Mouse (Mus musculus) stomach, embryonic 15.5 days (tissue): Measurements from ENCODE around the gene Steap2. TPM values are rescaled to one million over a fixed set of nuclear protein-coding genes. Genes with fewer than 3 reads are reported as not detected.
"Not testable (repeated sequence)": the region's sequence is repeated elsewhere in the genome, so short reads cannot be mapped to it uniquely, and the experiment has no call there.

Experiments used
- ATAC-seq: fragments of 200-750 bp; cut with Nextera tagmentation; 2 replicates; pipeline ENCODE4 v1.8.0; 2017; ENCODE audit warnings: low read depth, moderate number of reproducible peaks, moderate TSS enrichment; ENCODE audit not compliant: insufficient read depth, low FRiP score
- H3K27ac ChIP-seq: fragments of 300-500 bp; sonication (generic); 2 replicates; pipeline ENCODE4 v1.5.1; 2015; ENCODE audit warnings: mild to moderate bottlenecking, inconsistent platforms
- H3K27me3 ChIP-seq: fragments of 300-500 bp; sonication (generic); replicated peaks from 2 replicates; pipeline ENCODE4 v1.6.1; 2015; ENCODE audit warnings: inconsistent platforms
- H3K36me3 ChIP-seq: fragments of 300-500 bp; sonication (generic); 2 replicates; pipeline ENCODE4 v1.6.1; 2015; ENCODE audit warnings: inconsistent platforms
- H3K4me1 ChIP-seq: fragments of 300-500 bp; sonication (generic); 2 replicates; pipeline ENCODE4 v1.6.1; 2015; ENCODE audit warnings: inconsistent platforms
- H3K4me2 ChIP-seq: fragments of 300-500 bp; sonication (generic); 2 replicates; pipeline ENCODE4 v1.6.1; 2015; ENCODE audit warnings: mild to moderate bottlenecking, inconsistent platforms
- H3K4me3 ChIP-seq: fragments of 300-500 bp; sonication (generic); replicated peaks from 2 replicates; pipeline ENCODE4 v1.5.1; 2015; ENCODE audit warnings: inconsistent platforms
- H3K9ac ChIP-seq: fragments of 300-500 bp; sonication (generic); 2 replicates; pipeline ENCODE4 v1.6.1; 2015; ENCODE audit warnings: inconsistent platforms
- H3K9me3 ChIP-seq: fragments of 300-500 bp; sonication (generic); 2 replicates; pipeline ENCODE4 v1.6.1; 2016; ENCODE audit warnings: inconsistent platforms
- WGBS: fragments of 180-500 bp; shearing (Covaris S2); methylation state at CpG from one replicate; pipeline ENCODE4 v1.1.7; 2015; 5-methylcytosine and 5-hydroxymethylcytosine counted together
- polyA plus RNA-seq: library from polyadenylated mRNA; unstranded; fragments of >200 nt; fragmentation: Nextera tagmentation; extraction: Ambion mirVana; gene quantifications from 2 replicates; pipeline ENCODE4 v1.2.1, GENCODE M21; 2015

Steap2 gene
- polyA plus RNA-seq, 1 experiment from 2014 or later: 8.1 TPM

DNA sequence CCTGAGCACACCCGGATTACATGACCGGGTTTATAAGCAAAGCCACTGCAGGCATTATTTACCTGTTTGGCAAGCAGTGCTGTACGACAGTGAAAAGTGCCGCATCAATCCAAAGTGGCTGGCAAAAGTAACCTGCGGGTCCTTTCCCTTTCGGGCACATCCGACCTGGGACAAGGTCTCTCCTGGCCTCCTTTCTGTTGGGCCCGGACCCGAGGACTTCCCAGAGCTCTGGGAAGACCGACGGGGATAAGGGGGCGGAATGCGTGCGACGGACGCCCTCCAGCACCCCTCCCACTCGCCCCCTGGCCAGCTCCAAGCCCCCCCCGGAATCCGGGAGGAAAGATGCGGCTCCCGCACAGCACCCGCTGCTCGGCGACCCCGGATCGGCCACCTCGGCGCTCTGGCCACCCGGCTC, 830 bp downstream of the Steap2 start:
- H3K27ac ChIP-seq: peak overlapping the region; percentile 61
- H3K27me3 ChIP-seq: no peaks in the 10 kb centered on the region
- WGBS: under 1% methylated on average over 27 of the region's 29 CpGs
- no peaks in the 10 kb centered on the region for H3K9me3 ChIP-seq
- peak; percentile 36 for ATAC-seq
- no peaks in the 10 kb centered on the region for H3K36me3 ChIP-seq
- H3K9ac ChIP-seq: peak overlapping the region; percentile 69
- H3K4me3 ChIP-seq: peak overlapping the region; percentile 77
- no peaks in the 10 kb centered on the region for H3K4me1 ChIP-seq
- peak overlapping the region; percentile 73 for H3K4me2 ChIP-seq

DNA sequence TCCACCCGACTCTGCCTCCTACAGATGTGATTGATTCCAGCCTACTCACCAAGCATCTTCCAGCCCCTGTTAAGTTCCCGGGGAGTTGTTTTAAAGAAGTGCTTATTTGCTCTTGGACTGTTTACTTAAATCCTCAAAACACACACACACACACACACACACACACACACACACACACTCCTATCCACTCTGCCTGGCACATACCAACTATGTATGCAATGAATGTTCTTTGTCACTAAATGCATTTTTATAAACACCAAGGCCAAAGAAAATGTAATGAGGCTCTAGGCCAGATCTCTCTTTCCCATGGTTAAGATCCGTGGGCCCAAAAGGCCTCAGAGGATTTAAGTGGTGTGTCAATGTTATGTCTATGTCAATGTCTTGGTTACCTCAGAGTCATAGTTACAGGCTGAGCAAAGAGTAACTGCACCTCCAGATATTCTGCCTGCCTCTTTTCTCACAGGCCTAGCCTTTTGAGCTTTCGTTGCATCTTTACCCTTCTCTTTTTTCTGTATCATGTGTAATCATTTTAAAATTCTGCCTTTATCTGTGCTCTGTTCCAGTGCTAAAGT, 2.1 kb downstream of the Steap2 start:
- Histone ChIP-seq H3K27me3 (no peaks in the 10 kb centered on the region), H3K36me3 (no peaks in the 10 kb centered on the region), H3K4me3 (no peak overlapping the region), H3K9ac (no peak overlapping the region), H3K4me1 (no peaks in the 10 kb centered on the region), H3K27ac (no peak overlapping the region), H3K9me3 (no peaks in the 10 kb centered on the region), H3K4me2 (no peak overlapping the region)
- 32% methylated on average over 4 of the region's 4 CpGs for WGBS
- no peak for ATAC-seq

DNA sequence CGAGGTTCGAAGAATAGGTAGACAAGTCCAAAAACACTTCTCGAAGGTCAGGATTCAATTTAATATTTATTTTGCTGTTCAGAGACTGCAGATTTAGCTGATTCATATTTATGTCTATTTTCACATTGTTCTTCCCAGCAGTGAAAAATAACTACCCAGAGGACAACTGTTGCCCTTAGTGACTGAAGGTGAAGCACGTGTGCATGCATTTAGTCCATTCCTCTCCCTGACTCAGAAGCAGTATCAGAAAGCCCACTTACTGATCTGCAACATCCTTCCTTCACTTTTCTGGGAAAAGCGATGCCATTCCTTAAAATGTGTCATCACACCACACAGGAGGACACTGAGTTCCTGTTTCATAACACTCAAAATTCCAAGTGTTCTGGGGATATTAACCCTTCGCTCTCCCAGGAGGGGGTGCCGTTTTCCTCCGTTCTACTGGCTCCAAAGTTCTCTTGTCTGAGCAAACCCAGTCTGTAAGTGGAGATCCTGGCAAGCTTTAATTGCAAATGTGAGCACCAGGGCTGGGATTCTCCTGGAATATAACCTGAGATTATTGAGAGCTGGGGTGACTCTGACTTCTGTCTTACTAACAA, 5.3 kb downstream of the Steap2 start:
- Histone ChIP-seq H3K27me3 (no peaks in the 10 kb centered on the region), H3K36me3 (no peaks in the 10 kb centered on the region), H3K9ac (no peak overlapping the region), H3K27ac (no peak overlapping the region), H3K9me3 (no peaks in the 10 kb centered on the region), H3K4me2 (no peak overlapping the region), H3K4me3 (no peak overlapping the region), H3K4me1 (no peaks in the 10 kb centered on the region)
- WGBS: 71% methylated on average over 8 of the region's 8 CpGs
- no peak for ATAC-seq

DNA sequence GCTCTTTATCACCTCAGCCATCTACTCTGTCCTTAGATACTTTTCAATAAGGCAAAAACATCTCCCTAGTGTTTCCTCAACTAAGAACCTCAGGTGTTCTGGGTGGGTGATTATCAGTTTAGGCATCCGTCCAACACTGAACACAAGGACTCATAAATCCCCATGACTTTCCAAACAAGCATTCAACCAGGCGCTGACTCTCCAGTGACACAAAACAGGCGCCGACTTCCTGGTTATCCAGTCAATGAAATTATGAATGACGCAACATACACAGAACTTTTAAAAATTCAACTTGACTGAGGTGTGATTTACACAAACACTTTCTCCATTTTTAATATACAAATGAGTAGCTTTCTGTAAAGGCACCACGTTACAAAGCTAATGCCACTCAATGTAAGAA, 6.2 kb downstream of the Steap2 start:
- H3K4me2 ChIP-seq: no peak overlapping the region
- 38% methylated on average over 6 of the region's 6 CpGs for WGBS
- no peaks in the 10 kb centered on the region for H3K9me3 ChIP-seq
- H3K4me3 ChIP-seq: no peak overlapping the region
- H3K4me1 ChIP-seq: no peaks in the 10 kb centered on the region
- H3K36me3 ChIP-seq: no peaks in the 10 kb centered on the region
- ATAC-seq: no peak
- H3K27me3 ChIP-seq: no peaks in the 10 kb centered on the region
- no peak overlapping the region for H3K9ac ChIP-seq
- H3K27ac ChIP-seq: no peak overlapping the region

DNA sequence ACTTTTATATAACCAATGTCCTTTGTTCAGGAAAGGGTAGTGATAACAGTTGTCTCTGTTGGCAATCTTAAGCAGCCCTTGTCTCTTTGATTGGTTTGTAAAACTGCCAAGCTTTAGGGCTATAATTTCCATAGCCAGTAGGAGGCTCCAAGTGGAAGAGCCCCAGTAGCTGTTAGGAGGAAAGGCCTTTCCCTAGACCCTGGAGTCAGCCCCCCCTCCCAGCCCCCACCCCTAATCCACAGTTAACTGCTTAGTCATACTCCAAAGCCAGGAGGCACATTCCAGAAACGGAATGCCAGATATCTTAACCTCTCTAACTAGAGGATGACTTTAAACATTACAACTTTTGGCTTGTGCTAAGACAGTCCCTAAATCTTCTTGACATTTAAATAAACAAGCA, 7.4 kb downstream of the Steap2 start:
- Histone ChIP-seq H3K4me3 (no peak overlapping the region), H3K27ac (no peak overlapping the region), H3K9me3 (no peaks in the 10 kb centered on the region), H3K9ac (no peak overlapping the region), H3K27me3 (no peaks in the 10 kb centered on the region), H3K4me2 (no peak overlapping the region), H3K36me3 (no peaks in the 10 kb centered on the region), H3K4me1 (no peaks in the 10 kb centered on the region)
- WGBS: 4% methylated on average over 1 of the region's 1 CpGs
- no peak; the same call in none of the 2 replicates for ATAC-seq

DNA sequence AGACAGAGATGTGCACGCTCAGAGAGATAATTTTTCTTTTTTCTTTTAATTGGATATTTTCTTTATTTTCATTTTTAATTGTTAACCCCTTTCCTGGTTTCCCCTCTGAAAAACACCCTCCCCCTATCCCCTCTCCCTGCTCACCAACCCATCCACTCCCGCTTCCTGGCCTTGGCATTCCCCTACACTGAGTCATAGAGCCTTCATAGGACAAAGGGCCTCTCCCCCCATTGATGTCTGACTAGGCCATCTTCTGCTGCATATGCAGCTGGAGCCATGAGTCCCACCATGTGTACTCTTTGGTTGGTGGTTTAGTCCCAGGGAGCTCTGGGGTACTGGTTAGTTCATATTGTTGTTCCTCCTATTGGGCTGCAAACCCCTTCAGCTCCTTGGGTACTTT, 9.4 kb downstream of the Steap2 start:
- H3K27me3 ChIP-seq, H3K4me3 ChIP-seq, H3K27ac ChIP-seq, H3K36me3 ChIP-seq, H3K9ac ChIP-seq, ATAC-seq, H3K4me2 ChIP-seq, H3K9me3 ChIP-seq, H3K4me1 ChIP-seq: not testable (repeated sequence)
- 75% methylated on average over 2 of the region's 2 CpGs for WGBS

DNA sequence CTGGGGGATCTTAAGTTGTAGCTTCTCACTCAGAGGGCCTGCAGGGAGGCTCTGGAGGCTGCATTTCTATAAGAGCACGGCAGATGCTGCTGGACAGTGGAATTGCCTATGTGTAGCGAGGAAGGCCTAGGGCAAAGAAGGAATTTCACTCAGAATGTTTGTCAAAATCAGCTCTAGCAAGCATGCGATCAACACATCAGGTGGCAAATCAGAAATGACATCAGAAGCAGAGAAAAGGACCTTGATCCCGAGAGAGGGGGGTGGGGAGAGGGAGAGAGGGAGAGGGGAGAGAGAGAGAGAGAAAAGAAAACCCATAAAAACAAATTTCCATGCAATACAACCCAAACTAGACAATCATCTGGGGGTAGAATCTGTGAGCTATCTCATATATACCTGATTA, 11.1 kb downstream of the Steap2 start:
- no peak for ATAC-seq
- 71% methylated on average over 4 of the region's 4 CpGs for WGBS

DNA sequence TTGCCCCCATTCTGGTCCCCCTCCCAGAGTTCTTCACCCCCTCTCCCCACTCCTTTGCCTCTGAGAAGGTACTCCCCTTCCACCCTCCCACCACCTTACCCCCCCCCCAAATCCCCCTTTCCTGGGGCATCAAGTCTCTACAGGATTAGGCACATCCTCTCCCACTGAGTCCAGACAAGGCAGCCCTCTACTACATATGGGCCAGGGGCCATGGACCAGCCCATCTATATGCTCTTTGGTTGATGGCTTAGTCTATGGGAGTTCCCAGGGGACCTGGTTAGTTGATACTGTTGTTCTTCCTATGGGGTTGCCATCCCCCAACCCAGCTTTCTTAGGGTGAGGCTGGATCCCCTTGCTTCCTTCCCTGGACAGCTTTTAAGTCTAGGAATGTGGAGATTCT, 14.9 kb downstream of the Steap2 start:
- Histone ChIP-seq H3K9me3 (no peaks in the 10 kb centered on the region), H3K36me3 (no peaks in the 10 kb centered on the region), H3K27ac (no peak overlapping the region), H3K4me2 (no peak overlapping the region), H3K9ac (no peak overlapping the region), H3K4me1 (no peaks in the 10 kb centered on the region), H3K4me3 (no peak overlapping the region), H3K27me3 (no peaks in the 10 kb centered on the region)
- ATAC-seq: no peak

More for the DNA sequence above, 11.1 kb downstream of the Steap2 start:
- H3K4me3 ChIP-seq: no peak overlapping the region
- no peak overlapping the region for H3K4me2 ChIP-seq
- H3K27ac ChIP-seq: no peak overlapping the region
- no peak overlapping the region for H3K9ac ChIP-seq
- no peaks in the 10 kb centered on the region for H3K9me3 ChIP-seq
- H3K36me3 ChIP-seq: no peaks in the 10 kb centered on the region
- no peaks in the 10 kb centered on the region for H3K4me1 ChIP-seq
- no peaks in the 10 kb centered on the region for H3K27me3 ChIP-seq

DNA sequence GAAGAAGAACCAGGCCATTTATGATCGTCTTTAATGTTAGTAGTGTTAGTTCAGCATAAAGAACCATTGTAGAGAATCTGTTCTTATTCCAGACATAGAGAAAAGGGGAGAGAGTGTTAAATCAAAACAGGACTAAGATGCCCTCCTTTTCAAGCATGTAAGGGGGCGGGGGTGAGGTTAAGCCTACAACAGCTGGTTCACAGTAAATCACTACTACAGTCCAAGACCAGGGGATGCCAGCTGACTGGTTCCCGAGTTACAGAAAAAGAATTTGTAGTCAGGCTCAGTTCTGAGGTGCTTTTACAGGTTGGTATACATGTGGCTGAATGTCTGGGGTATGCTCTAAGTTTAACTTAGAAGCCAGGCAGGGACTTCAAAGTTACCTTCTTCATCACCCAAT, 18.3 kb downstream of the Steap2 start:
- ATAC-seq: no peak
- Histone ChIP-seq H3K27me3 (no peaks in the 10 kb centered on the region), H3K4me3 (no peak overlapping the region), H3K9me3 (no peaks in the 10 kb centered on the region), H3K4me1 (no peaks in the 10 kb centered on the region), H3K9ac (no peak overlapping the region), H3K27ac (no peak overlapping the region), H3K4me2 (no peak overlapping the region), H3K36me3 (no peaks in the 10 kb centered on the region)
- WGBS: 81% methylated on average over 3 of the region's 3 CpGs

DNA sequence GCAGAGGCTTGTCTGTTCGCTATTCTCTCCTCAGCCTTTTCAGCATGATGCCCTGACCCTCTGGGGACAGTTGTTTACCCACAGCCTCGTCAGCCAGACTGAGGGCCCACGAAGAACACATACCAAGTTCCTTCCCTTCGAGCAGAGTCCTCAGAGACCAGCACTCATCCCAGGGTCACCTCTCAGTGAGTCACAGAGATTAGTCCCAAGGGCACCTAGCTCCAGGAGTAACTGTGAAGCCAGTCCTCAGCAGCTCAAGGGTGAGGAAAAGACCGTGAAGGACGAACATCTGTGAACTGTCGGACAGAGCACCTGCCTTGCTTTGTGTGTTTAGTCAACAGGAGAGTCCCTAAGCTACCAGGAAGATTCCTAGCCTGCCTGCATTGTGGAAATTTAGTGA, 25.5 kb downstream of the Steap2 start:
- 53% methylated on average over 7 of the region's 7 CpGs for WGBS
- H3K9me3 ChIP-seq: no peaks in the 10 kb centered on the region

DNA sequence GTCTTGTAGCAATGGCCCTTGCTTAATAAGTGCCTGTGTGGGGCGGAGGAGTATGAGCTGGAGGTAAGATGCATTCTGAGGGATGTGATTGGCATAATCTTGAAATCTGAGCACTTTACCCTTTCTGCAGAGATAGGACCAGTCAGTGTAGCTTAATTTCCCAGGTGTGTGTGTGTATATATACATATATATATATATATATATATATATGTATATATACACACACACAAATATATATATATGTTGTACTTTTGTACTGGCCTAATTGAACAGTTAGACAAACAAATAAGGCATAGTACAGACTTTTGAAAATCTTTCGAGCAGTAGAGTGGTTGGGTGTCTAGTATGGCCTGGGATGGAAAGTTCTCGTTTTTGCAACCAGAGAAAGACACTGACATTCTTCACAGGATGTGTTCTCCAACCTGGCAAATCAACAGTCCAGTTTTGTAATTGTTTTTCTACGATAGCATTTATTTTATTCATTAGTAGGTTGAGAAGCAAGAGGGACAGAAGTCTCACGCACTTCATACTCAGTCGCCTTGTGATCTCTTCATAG, 29.9 kb downstream of the Steap2 start:
- H3K9ac ChIP-seq: peak overlapping the region; percentile 37; the same call in 1 of the 2 replicates
- WGBS: 53% methylated on average over 6 of the region's 6 CpGs

More for the DNA sequence above, 25.5 kb downstream of the Steap2 start:
- no peaks in the 10 kb centered on the region for H3K4me1 ChIP-seq
- no peak overlapping the region for H3K27ac ChIP-seq
- H3K27me3 ChIP-seq: no peaks in the 10 kb centered on the region
- H3K4me2 ChIP-seq: no peak overlapping the region
- no peak for ATAC-seq
- no peak overlapping the region for H3K9ac ChIP-seq
- H3K36me3 ChIP-seq: no peaks in the 10 kb centered on the region
- no peak overlapping the region for H3K4me3 ChIP-seq

DNA sequence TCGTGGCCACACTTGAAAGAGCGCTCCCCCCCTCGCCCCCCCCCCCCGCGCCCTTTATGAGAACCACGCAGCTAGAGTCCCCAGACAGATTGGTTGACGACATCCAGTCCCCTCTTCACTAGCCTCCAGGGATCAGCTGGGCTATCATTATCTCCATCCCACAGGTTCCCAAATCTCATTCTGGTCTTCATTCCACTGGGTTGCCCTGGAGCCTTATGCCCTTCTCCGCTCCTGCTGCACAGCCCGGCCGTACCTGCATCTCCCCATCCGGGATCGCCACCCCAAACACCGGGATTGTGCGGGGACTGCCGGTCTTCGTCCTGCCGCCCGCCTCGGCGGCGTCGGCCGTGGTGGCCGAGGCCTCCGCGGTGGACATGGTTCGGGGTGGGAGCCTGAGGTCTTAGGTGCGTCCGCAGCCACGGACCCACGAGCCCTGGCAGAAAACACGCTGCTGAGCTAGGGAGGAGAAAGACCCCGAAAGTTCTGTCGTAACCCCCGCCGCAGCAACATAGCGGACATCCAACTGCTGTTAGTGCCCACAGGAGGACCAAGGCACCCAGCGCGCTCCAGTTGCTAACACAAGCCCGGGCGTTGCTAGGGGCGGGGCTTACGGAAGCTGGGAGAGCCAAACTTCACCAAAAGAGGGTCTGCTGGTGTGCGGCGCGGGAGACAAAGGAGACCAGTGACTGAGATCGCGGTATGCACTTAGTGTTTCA, 30.6 kb downstream of the Steap2 start, which contains the start of gene Cfap69:
Gene Cfap69, minus strand, starts transcription at position 585 of the 716 bp plus-strand sequence.
- H3K4me3 ChIP-seq: peak within 1 kb of the TSS; percentile 59
- WGBS: under 1% methylated on average over 47 of the region's 48 CpGs
- H3K4me1 ChIP-seq: 0 out of 2 replicates have a peak, but pooled peaks cover 3% of the 10 kb centered on the region
- no peaks in the 10 kb centered on the region for H3K27me3 ChIP-seq
- H3K9me3 ChIP-seq: no peaks in the 10 kb centered on the region
- no peaks in the 10 kb centered on the region for H3K36me3 ChIP-seq
- peak; percentile 88 for ATAC-seq
- H3K9ac ChIP-seq: peak within 1 kb of the TSS; percentile 37; the same call in 1 of the 2 replicates
- peak within 1 kb of the TSS; percentile 99 for H3K4me2 ChIP-seq
- H3K27ac ChIP-seq: no peak within 1 kb of the TSS

More for the DNA sequence above, 29.9 kb downstream of the Steap2 start:
- Histone ChIP-seq H3K27ac (no peak overlapping the region), H3K4me2 (peak overlapping the region; percentile 99), H3K36me3 (no peaks in the 10 kb centered on the region), H3K4me3 (peak overlapping the region; percentile 59), H3K4me1 (0 out of 2 replicates have a peak, but pooled peaks cover 3% of the 10 kb centered on the region), H3K27me3 (no peaks in the 10 kb centered on the region), H3K9me3 (no peaks in the 10 kb centered on the region)
- ATAC-seq: peak; percentile 60; the same call in 1 of the 2 replicates
